Mouse (Mus musculus): ENCODE data around the gene Cst9.

The Cst9 gene

GRCm38 (mm10) chr2:148877016-148877770, 42.2 kb downstream of the Cst9 start:
- peak in 1 of 2 experiments; percentile 16 for DNase-seq (ENCODE audit: low spot score in 2 of 2)

GRCm38 (mm10) chr2:148878641-148879130, 43.7 kb downstream of the Cst9 start:
- DNase-seq (ENCODE audit: low spot score in 2 of 2) = no peak

GRCm38 (mm10) chr2:148879199-148879598, 44.3 kb downstream of the Cst9 start:
- no peak for DNase-seq (ENCODE audit: low spot score in 2 of 2)

GRCm38 (mm10) chr2:148884738-148885137, 49.8 kb downstream of the Cst9 start:
- DNase-seq (ENCODE audit: low spot score in 2 of 2) = no peak
